Mouse (Mus musculus) limb, embryonic 11.5 days (tissue): ENCODE data around the gene Cdk19. TPM values are rescaled to one million over a fixed set of nuclear protein-coding genes. Genes with fewer than 3 reads are reported as not detected.

ENCODE experiments used
- ATAC-seq: fragments of 200-750 bp; cut with Nextera tagmentation; 2 replicates; pipeline ENCODE4 v1.8.0; 2017; ENCODE audit warnings: low read depth; ENCODE audit not compliant: insufficient number of reproducible peaks, low FRiP score, low TSS enrichment
- DNase-seq: peaks from one replicate; pipeline ENCODE4 v3.0.0-alpha.2; 2015; ENCODE audit warnings: low spot score
- H3K27ac ChIP-seq: fragments of 300-500 bp; sonication (generic); replicated peaks from 2 replicates; pipeline ENCODE4 v1.5.1; 2014; ENCODE audit warnings: low read depth, mild to moderate bottlenecking, low read length
- H3K27me3 ChIP-seq: fragments of 300-500 bp; sonication (generic); 2 replicates; pipeline ENCODE4 v1.6.1; 2014; ENCODE audit warnings: mild to moderate bottlenecking, low read length, mixed read lengths; ENCODE audit not compliant: control insufficient read depth, insufficient read depth
- H3K36me3 ChIP-seq: fragments of 300-500 bp; sonication (generic); 2 replicates; pipeline ENCODE4 v1.6.1; 2014; ENCODE audit warnings: mild to moderate bottlenecking, low read length, moderate library complexity, mixed read lengths; ENCODE audit not compliant: control insufficient read depth, insufficient read depth
- H3K4me1 ChIP-seq: fragments of 300-500 bp; sonication (generic); 2 replicates; pipeline ENCODE4 v1.6.1; 2014; ENCODE audit warnings: low read length, mixed read lengths; ENCODE audit not compliant: control insufficient read depth, insufficient read depth
- H3K4me2 ChIP-seq: fragments of 300-500 bp; sonication (generic); 2 replicates; pipeline ENCODE4 v1.6.1; 2014; ENCODE audit warnings: low read depth, mild to moderate bottlenecking, moderate library complexity; ENCODE audit not compliant: severe bottlenecking
- H3K4me3 ChIP-seq: fragments of 300-500 bp; sonication (generic); 2 replicates; pipeline ENCODE4 v1.5.1; 2014; ENCODE audit warnings: low read depth, low read length
- H3K9ac ChIP-seq: fragments of 300-500 bp; sonication (generic); 2 replicates; pipeline ENCODE4 v1.6.1; 2014; ENCODE audit warnings: mild to moderate bottlenecking, low read length
- H3K9me3 ChIP-seq: fragments of 300-500 bp; sonication (generic); 2 replicates; pipeline ENCODE4 v1.6.1; 2016; ENCODE audit warnings: low read length; ENCODE audit not compliant: control insufficient read depth
- WGBS: fragments of 180-500 bp; shearing (Covaris S2); extraction: QIAGEN DNeasy Blood & Tissue Kit; methylation state at CpG from one replicate; pipeline ENCODE4 v1.1.7; 2014; 5-methylcytosine and 5-hydroxymethylcytosine counted together
- polyA plus RNA-seq: library from polyadenylated mRNA; unstranded; fragments of >200 nt; fragmentation: Nextera tagmentation; extraction: Ambion mirVana; gene quantifications from 2 replicates; pipeline ENCODE4 v1.2.1, GENCODE M21; 2014

Cdk19 gene
- polyA plus RNA-seq, 1 experiment from 2014 or later, result 11.4 TPM

DNA sequence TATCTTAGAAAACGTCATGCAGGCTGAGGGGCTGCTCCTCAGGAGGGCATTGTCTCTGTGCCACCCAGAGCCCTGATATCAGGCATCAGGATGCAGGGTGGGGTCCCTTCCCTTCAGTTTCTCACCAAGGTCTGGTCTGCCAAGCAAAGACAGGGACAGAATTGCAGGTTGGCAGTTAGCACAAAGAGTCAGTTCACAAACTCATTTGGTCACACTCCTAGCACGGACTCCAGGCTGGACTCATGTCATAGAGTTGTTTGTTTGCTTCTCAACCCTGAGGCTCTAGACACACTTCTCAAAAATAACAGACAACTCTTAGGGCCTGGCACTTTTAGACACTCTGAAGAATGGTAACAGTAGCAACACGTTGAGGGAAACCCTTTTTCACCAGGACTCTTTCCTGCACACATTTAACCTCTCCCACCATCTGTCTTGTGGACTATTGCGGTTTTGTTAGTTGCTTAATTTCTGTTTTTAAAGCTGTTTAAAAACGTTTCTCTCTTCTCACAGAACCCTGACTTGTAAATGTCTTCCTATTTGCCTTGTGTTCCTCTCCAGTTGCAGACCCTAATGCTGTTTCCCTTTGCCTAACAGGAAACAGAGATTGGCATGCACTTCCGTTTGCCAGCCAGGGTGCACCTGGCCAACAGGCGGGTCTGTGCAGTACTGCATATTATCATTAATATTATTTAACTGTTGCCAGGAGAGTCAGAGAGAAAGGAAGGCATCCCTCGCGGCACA, 158.1 kb downstream of the Cdk19 start:
- Histone ChIP-seq H3K4me3 (no peak overlapping the region), H3K4me2 (no peak overlapping the region), H3K9me3 (no peaks in the 10 kb centered on the region), H3K4me1 (0 out of 2 replicates have a peak, but pooled peaks cover 2% of the 10 kb centered on the region), H3K9ac (no peak overlapping the region), H3K27ac (no peak overlapping the region), H3K27me3 (no peaks in the 10 kb centered on the region), H3K36me3 (no peaks in the 10 kb centered on the region)
- DNase-seq (no peak), ATAC-seq (no peak)
- WGBS, result 60% methylated on average over 9 of the region's 9 CpGs

DNA sequence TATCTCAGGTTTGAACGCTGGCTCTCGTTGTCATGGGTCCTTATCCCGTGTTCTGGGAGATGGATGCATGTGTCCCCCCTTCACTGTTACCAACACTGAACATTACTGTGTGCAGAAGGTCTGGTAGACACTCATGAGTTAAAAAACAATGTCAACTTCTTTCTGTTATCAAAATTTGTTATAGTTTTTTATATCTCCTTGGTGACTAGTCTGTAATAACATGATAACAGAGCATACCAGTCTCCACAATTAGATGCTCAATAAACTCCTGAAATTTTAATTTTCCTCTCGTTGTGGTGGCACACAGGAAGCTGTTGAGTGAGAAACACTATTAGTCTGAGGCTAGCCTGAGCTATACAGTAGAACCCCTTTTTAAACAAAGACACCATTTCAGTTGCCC, 159.1 kb downstream of the Cdk19 start:
- Histone ChIP-seq H3K4me1 (0 out of 2 replicates have a peak, but pooled peaks cover 2% of the 10 kb centered on the region), H3K4me2 (no peak overlapping the region), H3K9ac (no peak overlapping the region), H3K36me3 (no peaks in the 10 kb centered on the region), H3K27me3 (no peaks in the 10 kb centered on the region), H3K4me3 (no peak overlapping the region), H3K27ac (no peak overlapping the region), H3K9me3 (no peaks in the 10 kb centered on the region)
- 86% methylated on average over 4 of the region's 4 CpGs for WGBS
- ATAC-seq (no peak), DNase-seq (no peak)

DNA sequence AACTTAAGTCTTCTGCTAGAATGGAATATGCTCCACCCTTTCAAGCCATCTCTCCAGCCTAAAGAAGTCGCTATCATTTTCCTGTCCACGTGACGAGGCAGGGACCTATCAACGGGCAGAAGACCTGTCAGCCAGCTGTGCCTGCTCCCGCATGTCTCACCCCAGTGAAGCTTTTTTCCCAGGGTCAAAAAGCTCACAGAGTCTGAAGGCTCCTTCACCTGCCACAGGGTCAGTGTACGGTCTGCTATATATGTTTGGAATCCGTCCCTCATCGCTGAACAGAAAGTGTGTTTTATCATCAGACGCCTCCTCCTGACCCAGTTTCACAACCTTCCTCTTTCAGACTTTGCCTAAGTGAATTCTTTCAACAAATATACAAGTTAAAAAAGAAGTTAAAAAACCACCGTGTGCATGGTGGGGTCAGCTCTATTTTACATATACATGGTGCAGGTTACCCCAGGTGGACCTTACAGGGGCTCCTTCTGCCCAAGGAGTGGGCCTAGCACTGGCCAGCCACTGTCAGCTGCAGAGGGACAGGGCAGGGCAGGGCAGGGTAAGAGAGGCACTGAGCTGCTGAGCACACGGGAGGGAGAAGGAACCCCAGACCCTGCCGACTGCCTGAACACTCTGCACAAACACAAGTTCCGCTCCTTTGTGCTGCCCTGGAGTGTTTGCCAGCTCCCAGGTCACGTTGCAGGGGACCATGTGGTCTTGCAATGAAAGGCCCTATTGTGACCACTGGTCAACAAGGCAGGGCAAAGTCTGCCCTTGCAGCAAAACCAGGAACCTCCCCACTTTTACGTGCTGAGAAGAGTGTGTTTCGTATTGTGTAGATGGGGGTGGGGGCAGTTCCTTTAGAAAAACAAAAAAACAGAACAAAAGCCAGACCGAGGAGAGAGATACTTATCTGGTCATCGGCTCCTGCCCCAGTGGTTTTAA, 160.2 kb downstream of the Cdk19 start:
- DNase-seq (peak; percentile 40), ATAC-seq (peak; percentile 47; the same call in 1 of the 2 replicates)
- no peaks in the 10 kb centered on the region for H3K9me3 ChIP-seq
- H3K4me3 ChIP-seq, result no peak overlapping the region
- peak overlapping the region; percentile 78 for H3K27ac ChIP-seq
- no peaks in the 10 kb centered on the region for H3K27me3 ChIP-seq
- H3K4me1 ChIP-seq, result 0 out of 2 replicates have a peak, but pooled peaks cover 2% of the 10 kb centered on the region
- WGBS, result 68% methylated on average over 18 of the region's 18 CpGs
- H3K9ac ChIP-seq, result no peak overlapping the region
- H3K36me3 ChIP-seq, result no peaks in the 10 kb centered on the region
- H3K4me2 ChIP-seq, result no peak overlapping the region

DNA sequence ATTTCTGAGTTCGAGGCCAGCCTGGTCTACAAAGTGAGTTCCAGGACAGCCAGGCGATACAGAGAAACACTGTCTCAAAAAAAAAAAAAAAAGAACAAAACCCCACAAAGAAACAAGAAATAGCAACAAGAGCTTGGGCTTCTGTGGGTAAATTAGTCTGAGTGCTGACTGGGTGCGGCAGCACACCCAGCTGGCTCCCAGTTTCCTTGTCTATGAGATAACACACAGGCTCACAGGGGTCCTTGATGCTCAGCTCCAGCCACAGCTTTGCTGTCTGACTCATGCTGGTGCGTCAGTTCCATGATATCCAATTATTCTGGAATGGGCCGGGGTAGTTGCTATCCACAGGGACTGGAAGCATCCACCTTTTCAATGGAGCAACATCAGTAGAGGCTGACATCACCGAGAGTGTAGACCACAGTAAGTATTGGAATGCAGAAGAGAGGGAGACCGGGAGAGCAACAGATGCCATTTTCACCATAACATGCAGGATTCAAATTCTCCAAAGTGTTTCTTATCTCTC, 161.4 kb downstream of the Cdk19 start:
- H3K27ac ChIP-seq, result no peak overlapping the region
- ATAC-seq (no peak), DNase-seq (no peak)
- no peak overlapping the region for H3K4me2 ChIP-seq
- no peaks in the 10 kb centered on the region for H3K27me3 ChIP-seq
- H3K9me3 ChIP-seq, result no peaks in the 10 kb centered on the region
- no peak overlapping the region for H3K4me3 ChIP-seq
- H3K9ac ChIP-seq, result no peak overlapping the region
- 0 out of 2 replicates have a peak, but pooled peaks cover 2% of the 10 kb centered on the region for H3K4me1 ChIP-seq
- 95% methylated on average over 7 of the region's 7 CpGs for WGBS
- no peaks in the 10 kb centered on the region for H3K36me3 ChIP-seq

DNA sequence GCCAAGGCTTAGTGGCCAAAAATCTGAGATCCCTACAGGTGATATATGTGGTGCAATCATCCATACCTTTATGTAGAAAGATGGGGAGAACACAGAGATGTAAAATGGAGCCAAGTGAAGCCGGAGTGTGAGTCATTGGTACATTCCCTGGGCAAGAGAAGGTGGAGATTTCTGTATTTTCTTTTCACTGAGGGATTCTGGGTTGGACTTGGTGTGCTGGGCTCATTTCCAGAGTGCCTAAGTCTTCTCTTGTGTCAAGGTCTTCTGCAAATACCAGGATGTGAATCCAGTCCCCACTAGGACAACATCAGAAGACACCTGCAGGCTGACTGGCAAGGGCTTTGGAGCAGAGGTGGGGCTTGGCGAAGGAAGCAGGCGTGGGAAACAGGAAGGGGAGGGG, 163.4 kb downstream of the Cdk19 start:
- no peak overlapping the region for H3K9ac ChIP-seq
- no peak overlapping the region for H3K4me2 ChIP-seq
- H3K9me3 ChIP-seq, result no peaks in the 10 kb centered on the region
- ATAC-seq, result no peak
- H3K27ac ChIP-seq, result no peak overlapping the region
- H3K36me3 ChIP-seq, result no peaks in the 10 kb centered on the region
- 58% methylated on average over 3 of the region's 3 CpGs for WGBS
- DNase-seq, result no peak
- H3K4me1 ChIP-seq, result 0 out of 2 replicates have a peak, but pooled peaks cover under 1% of the 10 kb centered on the region
- H3K4me3 ChIP-seq, result no peak overlapping the region
- H3K27me3 ChIP-seq, result no peaks in the 10 kb centered on the region

DNA sequence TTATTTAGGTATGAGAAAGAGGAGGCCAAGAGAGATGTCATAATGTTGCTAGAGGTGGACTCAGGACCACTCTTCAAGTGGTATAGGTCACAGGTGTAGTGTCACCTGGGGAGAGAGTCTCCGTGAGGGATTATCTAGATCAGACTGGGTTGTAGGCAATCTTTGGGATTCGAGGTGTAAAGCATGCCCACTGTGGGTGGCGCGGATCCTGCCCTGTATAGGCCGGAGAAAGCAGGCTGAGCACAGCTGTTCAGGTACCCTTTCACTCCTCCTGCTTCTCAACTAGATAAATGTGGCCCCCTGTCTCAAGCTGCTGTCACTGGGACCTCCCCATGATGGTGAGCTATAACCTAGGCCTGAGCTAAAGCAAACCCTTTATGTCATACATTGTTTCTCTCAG, 171.0 kb downstream of the Cdk19 start:
- Histone ChIP-seq H3K27me3 (no peaks in the 10 kb centered on the region), H3K36me3 (no peaks in the 10 kb centered on the region), H3K9ac (no peak overlapping the region), H3K4me3 (no peak overlapping the region), H3K9me3 (no peaks in the 10 kb centered on the region), H3K27ac (no peak overlapping the region), H3K4me2 (no peak overlapping the region), H3K4me1 (0 out of 2 replicates have a peak, but pooled peaks cover 3% of the 10 kb centered on the region)
- no peak for DNase-seq
- 93% methylated on average over 5 of the region's 5 CpGs for WGBS
- ATAC-seq, result no peak

DNA sequence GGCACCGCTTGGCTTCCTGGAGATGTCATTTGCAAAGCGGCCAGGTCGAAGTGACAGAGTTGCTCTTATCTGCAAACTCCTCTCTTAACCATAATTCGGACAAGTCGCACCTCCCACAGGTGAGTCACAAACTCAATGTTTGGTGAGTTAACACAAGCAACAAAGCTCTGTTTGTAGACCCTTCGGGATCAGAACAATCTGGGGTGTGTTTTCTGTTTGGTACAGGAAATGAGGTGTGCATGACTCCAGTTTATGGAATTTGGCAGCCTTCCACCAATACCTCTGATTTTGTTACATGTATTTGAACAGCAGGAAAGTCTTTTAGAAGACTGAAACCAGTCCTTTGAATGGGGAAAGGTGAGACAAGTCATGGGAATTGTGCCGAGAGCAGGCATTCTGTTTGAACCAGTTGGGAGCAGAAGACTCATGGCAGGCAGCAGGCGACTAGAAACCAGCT, 171.9 kb downstream of the Cdk19 start:
- Histone ChIP-seq H3K27me3 (no peaks in the 10 kb centered on the region), H3K9ac (no peak overlapping the region), H3K36me3 (no peaks in the 10 kb centered on the region), H3K9me3 (no peaks in the 10 kb centered on the region), H3K27ac (peak overlapping the region; percentile 42; the same call in 1 of the 2 replicates), H3K4me2 (no peak overlapping the region), H3K4me3 (no peak overlapping the region), H3K4me1 (0 out of 2 replicates have a peak, but pooled peaks cover 3% of the 10 kb centered on the region)
- WGBS, result 73% methylated on average over 8 of the region's 8 CpGs
- no peak for DNase-seq
- ATAC-seq, result no peak

DNA sequence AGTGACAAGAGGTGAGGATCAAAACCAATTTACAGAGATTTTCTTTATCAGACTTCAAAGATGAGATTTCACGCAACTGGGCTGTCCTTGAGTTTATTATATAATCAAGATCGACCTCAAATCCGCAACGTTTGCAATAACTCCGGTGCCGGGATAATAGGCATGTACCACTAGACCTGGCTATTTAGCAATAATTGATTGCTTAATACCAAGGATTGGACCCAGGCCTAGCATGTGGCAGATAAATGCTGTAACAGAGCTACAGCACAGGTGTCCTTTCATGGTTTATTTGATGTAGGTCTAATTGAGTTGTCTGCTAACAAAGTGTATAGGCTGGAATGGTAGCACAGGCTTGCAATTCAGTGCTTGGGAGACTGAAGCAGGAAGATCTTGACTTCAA, 172.8 kb downstream of the Cdk19 start:
- Histone ChIP-seq H3K9ac (no peak overlapping the region), H3K27me3 (no peaks in the 10 kb centered on the region), H3K4me2 (no peak overlapping the region), H3K4me1 (0 out of 2 replicates have a peak, but pooled peaks cover 3% of the 10 kb centered on the region), H3K36me3 (no peaks in the 10 kb centered on the region), H3K9me3 (no peaks in the 10 kb centered on the region), H3K4me3 (no peak overlapping the region), H3K27ac (no peak overlapping the region)
- DNase-seq (no peak), ATAC-seq (no peak)
- WGBS, result 94% methylated on average over 6 of the region's 6 CpGs
